Mouse (Mus musculus): ENCODE measurements at regions not wholly inside any gene's neighbourhood (a gene's known extent, or its start where the extent isn't known, plus 50 kb on each side); places are given as distances from the start of the nearest gene placed in this dataset.

GRCm38 (mm10) chr3:118418981-118419380 lies 142.9 kb upstream of the Dpyd start:
- intact Hi-C loops (cut with DNase I), result no loop called here
- DNase-seq (ENCODE audit: low spot score in 2 of 2), result no peak

GRCm38 (mm10) chr3:118421701-118422100 lies 140.2 kb upstream of the Dpyd start:
- intact Hi-C loops (cut with DNase I), result loop anchor here (10.0 kb wide), 1 partner anchor 447 kb away; no protein-coding TSS in a partner anchor

GRCm38 (mm10) chr3:118425748-118426147 lies 136.2 kb upstream of the Dpyd start:
- intact Hi-C loops (cut with DNase I), result loop anchor here (5.0 to 10.0 kb wide), 2 partner anchors 451 to 1767 kb away; no protein-coding TSS in a partner anchor
- peak in 1 of 2 experiments; percentile 37 for DNase-seq (ENCODE audit: low spot score in 2 of 2)

More at GRCm38 (mm10) chr3:118421701-118422100, 140.2 kb upstream of the Dpyd start:
- no peak for DNase-seq (ENCODE audit: low spot score in 2 of 2)

- intact Hi-C loops (cut with DNase I), result loop anchor here (5.0 to 10.0 kb wide), 2 partner anchors 454 to 1764 kb away; no protein-coding TSS in a partner anchor
Measured at GRCm38 (mm10) chr3:118428523-118428922, 133.4 kb upstream of the Dpyd start.

GRCm38 (mm10) chr3:118429825-118430630 lies 131.9 kb upstream of the Dpyd start:
- DNase-seq (ENCODE audit: low spot score in 2 of 2), result peak; percentile 43 to 68
- intact Hi-C loops (cut with DNase I), result loop anchor here (5.0 to 10.0 kb wide), 4 partner anchors 87 to 1762 kb away; no protein-coding TSS in a partner anchor

More at GRCm38 (mm10) chr3:118428523-118428922, 133.4 kb upstream of the Dpyd start:
- DNase-seq (ENCODE audit: low spot score in 2 of 2), result peak; percentile 67 to 83

- intact Hi-C loops (cut with DNase I), result loop anchor here (5.0 to 10.0 kb wide), 2 partner anchors 87 to 244 kb away; no protein-coding TSS in a partner anchor
- no peak for DNase-seq (ENCODE audit: low spot score in 2 of 2)
Measured at GRCm38 (mm10) chr3:118430631-118430906, 131.4 kb upstream of the Dpyd start.

GRCm38 (mm10) chr3:118431031-118431723 lies 130.8 kb upstream of the Dpyd start:
- intact Hi-C loops (cut with DNase I), result loop anchor here (5.0 to 10.0 kb wide), 2 partner anchors 86 to 244 kb away; no protein-coding TSS in a partner anchor

GRCm38 (mm10) chr3:118433441-118434021 lies 128.4 kb upstream of the Dpyd start:
- intact Hi-C loops (cut with DNase I), result loop anchor here (5.0 to 10.0 kb wide), 2 partner anchors 84 to 241 kb away; no protein-coding TSS in a partner anchor
- DNase-seq (ENCODE audit: low spot score in 2 of 2), result peak in 1 of 2 experiments; percentile 42

More at GRCm38 (mm10) chr3:118431031-118431723, 130.8 kb upstream of the Dpyd start:
- peak; percentile 69 to 79 for DNase-seq (ENCODE audit: low spot score in 2 of 2)

GRCm38 (mm10) chr3:118434311-118434710 lies 127.6 kb upstream of the Dpyd start:
- intact Hi-C loops (cut with DNase I), result loop anchor here (5.0 to 10.0 kb wide), 2 partner anchors 83 to 240 kb away; no protein-coding TSS in a partner anchor
- DNase-seq (ENCODE audit: low spot score in 2 of 2), result peak in 1 of 2 experiments; percentile 25

GRCm38 (mm10) chr3:118434847-118435246 lies 127.1 kb upstream of the Dpyd start:
- intact Hi-C loops (cut with DNase I), result loop anchor here (5.0 to 10.0 kb wide), 2 partner anchors 82 to 240 kb away; no protein-coding TSS in a partner anchor
- DNase-seq (ENCODE audit: low spot score in 2 of 2), result peak in 1 of 2 experiments; percentile 11

GRCm38 (mm10) chr3:118435248-118435647 lies 126.7 kb upstream of the Dpyd start:
- intact Hi-C loops (cut with DNase I), result loop anchor here (10.0 kb wide), 1 partner anchor 240 kb away; no protein-coding TSS in a partner anchor

GRCm38 (mm10) chr3:118443742-118444332 lies 118.1 kb upstream of the Dpyd start:
- intact Hi-C loops (cut with DNase I), result no loop called here

More at GRCm38 (mm10) chr3:118435248-118435647, 126.7 kb upstream of the Dpyd start:
- no peak for DNase-seq (ENCODE audit: low spot score in 2 of 2)

GRCm38 (mm10) chr3:118445360-118445759 lies 116.6 kb upstream of the Dpyd start:
- intact Hi-C loops (cut with DNase I), result no loop called here
- DNase-seq (ENCODE audit: low spot score in 2 of 2), result no peak

More at GRCm38 (mm10) chr3:118443742-118444332, 118.1 kb upstream of the Dpyd start:
- peak in 1 of 2 experiments; percentile 54 for DNase-seq (ENCODE audit: low spot score in 2 of 2)

- DNase-seq (ENCODE audit: low spot score in 2 of 2), result no peak
- intact Hi-C loops (cut with DNase I), result no loop called here
Measured at GRCm38 (mm10) chr3:118459636-118460035, 102.3 kb upstream of the Dpyd start.

- intact Hi-C loops (cut with DNase I), result no loop called here
- DNase-seq (ENCODE audit: low spot score in 2 of 2), result no peak
Measured at GRCm38 (mm10) chr3:118465611-118466010, 96.3 kb upstream of the Dpyd start.

GRCm38 (mm10) chr3:118472215-118472799 lies 89.6 kb upstream of the Dpyd start:
- DNase-seq (ENCODE audit: low spot score in 2 of 2), result no peak
- intact Hi-C loops (cut with DNase I), result no loop called here

GRCm38 (mm10) chr3:118478065-118478464 lies 83.9 kb upstream of the Dpyd start:
- intact Hi-C loops (cut with DNase I), result no loop called here
- DNase-seq (ENCODE audit: low spot score in 2 of 2), result no peak

- intact Hi-C loops (cut with DNase I), result no loop called here
- no peak for DNase-seq (ENCODE audit: low spot score in 2 of 2)
Measured at GRCm38 (mm10) chr3:118480515-118481248, 81.2 kb upstream of the Dpyd start.

All from left cerebral cortex, postnatal 14 days (tissue).